8 mouse cellular contexts compared by ENCODE assay signal in the genomic region with DNA sequence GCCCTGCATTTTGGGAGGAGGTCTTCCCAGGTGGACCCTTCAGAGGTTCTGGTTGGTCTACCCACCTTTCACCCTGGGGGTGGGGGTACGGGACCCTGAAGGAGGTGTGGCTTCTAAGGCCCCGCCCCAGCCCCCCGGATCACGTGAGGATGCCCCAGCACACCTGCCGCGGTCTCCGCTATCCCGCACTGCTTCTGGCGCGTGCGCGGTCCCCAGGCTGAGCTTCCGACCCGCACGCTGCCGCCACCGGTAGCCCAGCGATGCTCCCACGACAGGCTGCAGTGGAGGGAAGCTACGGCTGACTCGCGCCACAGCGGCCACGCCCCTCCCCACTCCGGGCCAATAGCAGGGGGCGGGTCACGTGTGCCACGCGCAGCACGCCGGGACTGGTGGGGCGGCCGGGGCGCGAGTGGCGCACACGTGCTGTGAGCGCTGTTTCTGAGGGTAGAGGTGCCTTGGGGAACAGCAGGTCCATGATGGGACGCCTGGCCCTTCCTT. TPM values are rescaled to one million over a fixed set of nuclear protein-coding genes. Genes with fewer than 3 reads are reported as not detected.
DNase-seq lines count a peak whose midpoint lies in the region; ATAC-seq and TF ChIP-seq lines count a peak whose summit lies in the region.

Gene Foxred2, minus strand, starts transcription at position 319 of the 498 bp plus-strand sequence.

- DNase-seq in ES-E14 (ENCODE audit: low read depth, low spot score): peak; percentile 65
- peak; percentile 87 for DNase-seq in cerebellum, adult 8-10 months
- DNase-seq in forelimb bud, embryonic 11.5 days (ENCODE audit: low read depth, low spot score): peak; percentile 78
- DNase-seq in heart, postnatal 4 days: peak; percentile 84
- DNase-seq in layer of hippocampus, postnatal 10 days (ENCODE audit: low spot score in 2 of 2): peak; percentile 86 to 90
- DNase-seq in lung, postnatal 0 days (ENCODE audit: low spot score): peak; percentile 91
- DNase-seq in ovary, postnatal 36 days (ENCODE audit: low spot score): peak; percentile 81
- DNase-seq in thymus, postnatal 14 days: peak; percentile 92

- no peak within 1 kb of the TSS; the same call in 1 of the 2 replicates for H3K27ac ChIP-seq in ES-E14 (ENCODE audit: insufficient read depth, low read depth, low read length, poor library complexity, severe bottlenecking)
- H3K27ac ChIP-seq in lung, postnatal 0 days (ENCODE audit: low read length): no peak within 1 kb of the TSS

- TF ChIP-seq CTCF in lung, postnatal 0 days (IDR thresholded peaks at IDR 0.05): peak; percentile 62

- WGBS in lung, postnatal 0 days: 1% methylated on average over 32 of the region's 39 CpGs

- in situ Hi-C loops in ES-E14 (cut with MboI; ENCODE audit: low sequenced_read_pairs in 2 of 2, unreplicated experiment in 2 of 2): no loop called here

- H3K4me3 ChIP-seq in ES-E14 (ENCODE audit: insufficient read depth in 1 of 2, low read depth in 1 of 2, low read length in 2 of 2, poor library complexity in 1 of 2, severe bottlenecking in 1 of 2): peak within 1 kb of the TSS; percentile 67 to 77
- H3K4me3 ChIP-seq in lung, postnatal 0 days (ENCODE audit: low read depth, low read length): peak within 1 kb of the TSS; percentile 33

- peaks cover 0 to 10% of the 10 kb centered on the region in 2 experiments; a peak in 2 of 4 replicates for H3K4me1 ChIP-seq in ES-E14 (ENCODE audit: control insufficient read depth in 2 of 2, insufficient read depth in 2 of 2, low read length in 2 of 2, poor library complexity in 1 of 2)
- H3K4me1 ChIP-seq in lung, postnatal 0 days (ENCODE audit: insufficient read depth, low read depth, low read length): peaks cover 10% of the 10 kb centered on the region

- ATAC-seq in lung, postnatal 0 days: peak; percentile 98

- no peaks in the 10 kb centered on the region for H3K9me3 ChIP-seq in ES-E14 (ENCODE audit: control insufficient read depth, insufficient read depth, low read depth, low read length)
- H3K9me3 ChIP-seq in lung, postnatal 0 days (ENCODE audit: low read length): no peaks in the 10 kb centered on the region

- H3K4me2 ChIP-seq in lung, postnatal 0 days (replicated peaks; ENCODE audit: low read depth, low read length): peak within 1 kb of the TSS; percentile 64

- H3K27me3 ChIP-seq in lung, postnatal 0 days (replicated peaks; ENCODE audit: insufficient read depth, low read length): peaks cover 10% of the 10 kb centered on the region

- TF ChIP-seq EP300 in lung, postnatal 0 days (IDR thresholded peaks at IDR 0.05): no peak

- H3K9ac ChIP-seq in ES-E14 (ENCODE audit: insufficient read depth, low read depth, low read length, poor library complexity, severe bottlenecking): peak within 1 kb of the TSS; percentile 71
- H3K9ac ChIP-seq in lung, postnatal 0 days (replicated peaks; ENCODE audit: low read depth): no peak within 1 kb of the TSS

- H3K36me3 ChIP-seq in ES-E14 (ENCODE audit: control insufficient read depth, insufficient read depth, low read length, poor library complexity, severe bottlenecking): peaks cover 41% of the 10 kb centered on the region
- H3K36me3 ChIP-seq in lung, postnatal 0 days (ENCODE audit: insufficient read depth, low read length): peaks cover 21% of the 10 kb centered on the region

TF ChIP-seq in ES-E14, 5 proteins besides CTCF, POLR2A, EP300 and RAD21:
- TF ChIP-seq HCFC1 (IDR thresholded peaks at IDR 0.05; ENCODE audit: borderline replicate concordance, insufficient read depth, low read length) (0 out of 2 replicates have a peak, but pooled peaks have one; percentile 15), ZC3H11A (IDR thresholded peaks at IDR 0.05; ENCODE audit: borderline replicate concordance, low read depth, low read length) (no peak), MAFK (IDR thresholded peaks at IDR 0.05; ENCODE audit: insufficient read depth, low read depth, low read length) (0 out of 2 replicates have a peak, but pooled peaks have one; percentile 11)

RNA-seq across cellular contexts. Expression of gene Foxred2, which starts in this region (rescaled TPM):
- total RNA-seq in ES-E14 (2012; rRNA removed): 21.9 and 33.6 TPM in 2 replicates
- under 1 TPM; 0.18 to 0.29 TPM for total RNA-seq in heart, postnatal 4 days (2021)
- total RNA-seq in layer of hippocampus, postnatal 10 days (2021): 10 to 100 TPM; 11.5 to 12.7 TPM
- polyA plus RNA-seq in lung, postnatal 0 days (2015; fragmentation: Nextera tagmentation; extraction: Ambion mirVana): 0.21 and 0.24 TPM in 2 replicates

Comparison
In these comparisons a context has a peak if more than half of its experiments do, and no peak if none do; other contexts are left out.
1. RNA of gene Foxred2 (total RNA-seq): 21.9 to 33.6 TPM in ES-E14 and 11.5 to 12.7 TPM in layer of hippocampus, postnatal 10 days; 0.18 to 0.29 TPM in heart, postnatal 4 days; every median in the first group is over 4 times any median in the second.
2. Peak in DNase-seq in heart, postnatal 4 days; RNA of the gene not detected or under 1 TPM.
3. Peak in DNase-seq, ATAC-seq, H3K4me3 ChIP-seq and H3K4me2 ChIP-seq in lung, postnatal 0 days; RNA of the gene not detected or under 1 TPM.
4. Peak in every context shown above with its lines, with median percentiles within 50 percentile points of each other: DNase-seq.